Mouse (Mus musculus) cortical plate, adult 2 months (tissue): ENCODE measurements around the gene Mybpc3.

Source experiments
- CTCF ChIP-seq: fragments of 200-500 bp; IDR thresholded peaks from 2 replicates; pipeline ENCODE4 v1.5.1; 2011; ENCODE audit warnings: mild to moderate bottlenecking, control low read depth, low read length; ENCODE audit not compliant: insufficient read depth; ENCODE audit errors: extremely low read depth
- POLR2A ChIP-seq: fragments of 200-500 bp; IDR thresholded peaks from 2 replicates; pipeline ENCODE4 v1.6.1; 2011; ENCODE audit warnings: mild to moderate bottlenecking, low read length, control low read depth; ENCODE audit not compliant: insufficient read depth; ENCODE audit errors: extremely low read depth

DNA sequence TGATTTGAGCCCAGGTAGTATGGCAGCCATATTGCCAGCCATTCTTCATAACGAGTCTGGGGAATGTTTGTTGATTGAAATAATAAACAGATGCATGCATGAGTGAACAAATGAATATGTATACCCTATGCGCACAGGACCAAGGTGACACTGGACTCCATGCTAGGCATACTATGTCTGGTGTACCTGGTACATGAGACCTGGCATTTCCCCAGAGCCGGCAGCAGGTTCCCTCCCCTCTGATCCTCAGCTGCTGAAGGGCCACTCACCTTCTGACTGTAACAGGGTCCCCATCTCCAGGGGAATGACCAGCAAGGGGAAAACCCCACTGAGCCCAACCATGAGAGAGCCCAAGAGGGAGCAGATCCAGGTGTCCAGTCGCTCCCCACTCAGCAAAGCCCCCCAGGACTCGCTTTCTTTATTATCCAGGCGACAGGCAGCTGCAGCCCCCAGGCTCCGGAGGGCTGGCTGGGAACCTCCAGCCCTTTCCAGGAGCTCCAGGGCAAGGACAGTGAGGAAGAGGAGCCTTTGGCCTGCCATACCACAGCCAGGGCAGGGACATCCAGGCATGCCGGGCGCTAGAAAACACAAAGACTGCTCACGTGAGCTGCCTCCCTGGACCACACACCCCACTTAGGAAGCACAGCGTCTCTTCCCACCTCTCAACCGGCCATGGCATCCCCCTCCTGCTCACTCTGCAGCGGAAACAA lies 49.6 kb upstream of the Mybpc3 start:
- TF ChIP-seq CTCF (no peak), POLR2A (no peak)
